Mouse (Mus musculus) thymus, adult 2 months (tissue): ENCODE results near the gene Tbc1d30. TPM values are rescaled to one million over a fixed set of nuclear protein-coding genes. Genes with fewer than 3 reads are reported as not detected.
A peak's percentile ranks its signal among the peaks of the same experiment; 100 is the strongest.

Experiments used
- DNase-seq: peaks from one replicate; pipeline ENCODE4 v3.0.0; 2021
- H3K27ac ChIP-seq: fragments of 200-500 bp; 2 replicates; pipeline ENCODE4 v1.5.1; 2012; ENCODE audit warnings: low read length, control low read depth; ENCODE audit not compliant: control insufficient read depth, insufficient read depth
- H3K27me3 ChIP-seq: fragments of 200-500 bp; 2 replicates; pipeline ENCODE4 v1.6.1; 2012; ENCODE audit warnings: mild to moderate bottlenecking, low read length, moderate library complexity, mixed read lengths; ENCODE audit not compliant: control insufficient read depth, insufficient read depth
- H3K36me3 ChIP-seq: fragments of 200-500 bp; 2 replicates; pipeline ENCODE4 v1.6.1; 2012; ENCODE audit warnings: mild to moderate bottlenecking, low read length, moderate library complexity; ENCODE audit not compliant: control insufficient read depth, insufficient read depth
- H3K4me1 ChIP-seq: fragments of 200-500 bp; replicated peaks from 2 replicates; pipeline ENCODE4 v1.6.1; 2012; ENCODE audit warnings: low read length; ENCODE audit not compliant: control insufficient read depth, insufficient read depth
- H3K4me3 ChIP-seq: fragments of 200-500 bp; 2 replicates; pipeline ENCODE4 v1.5.1; 2012; ENCODE audit warnings: mild to moderate bottlenecking, low read length, control low read depth, moderate library complexity; ENCODE audit not compliant: control insufficient read depth, insufficient read depth
- CTCF ChIP-seq: fragments of 200-500 bp; IDR thresholded peaks from 2 replicates; pipeline ENCODE4 v1.5.1; 2012; ENCODE audit warnings: mild to moderate bottlenecking, control low read depth, low read length, moderate library complexity, borderline replicate concordance; ENCODE audit not compliant: control insufficient read depth, poor library complexity, insufficient read depth; ENCODE audit errors: extremely low read depth
- POLR2A ChIP-seq: fragments of 200-500 bp; IDR thresholded peaks from 2 replicates; pipeline ENCODE4 v1.6.1; 2012; ENCODE audit warnings: mild to moderate bottlenecking, low read length, control low read depth, moderate library complexity; ENCODE audit not compliant: control insufficient read depth, poor library complexity, insufficient read depth; ENCODE audit errors: extremely low read depth
- WGBS: fragments of 180-500 bp; shearing (Covaris S2); methylation state at CpG from one replicate; pipeline ENCODE4 v1.1.7; 2018; 5-methylcytosine and 5-hydroxymethylcytosine counted together
- polyA plus RNA-seq: library from polyadenylated mRNA; depleted of rRNA; stranded (reverse); fragments of >200 nt; gene quantifications from 2 replicates; pipeline ENCODE4 v1.2.3, GENCODE M21; 2012

Tbc1d30 gene
- polyA plus RNA-seq, 1 experiment: 0.51 TPM

DNA sequence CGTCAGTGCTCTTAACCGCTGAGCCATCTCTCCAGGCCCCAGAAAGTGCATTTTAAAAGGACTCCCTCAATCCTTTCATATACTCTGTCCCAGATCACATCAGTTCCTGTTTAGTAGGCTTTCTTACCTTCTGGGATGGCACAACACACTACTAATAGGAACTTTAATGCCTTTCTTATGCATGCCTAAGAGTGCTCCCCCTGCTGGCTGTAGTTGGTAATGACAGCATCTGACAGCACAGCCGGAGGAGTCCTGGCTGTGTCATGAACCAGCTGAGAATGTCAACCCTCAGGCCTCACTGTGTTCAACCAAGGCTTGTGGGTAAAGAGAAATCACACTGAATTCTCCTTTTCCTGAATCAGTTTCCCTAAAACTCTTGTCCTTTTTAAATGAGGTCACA, 16.5 kb downstream of the Tbc1d30 start:
- Histone ChIP-seq H3K4me1 (no peaks in the 10 kb centered on the region), H3K4me3 (no peak overlapping the region), H3K36me3 (no peaks in the 10 kb centered on the region), H3K27ac (no peak overlapping the region), H3K27me3 (no peaks in the 10 kb centered on the region)
- WGBS: 69% methylated on average over 3 of the region's 3 CpGs
- DNase-seq: peak; percentile 74
- TF ChIP-seq CTCF (peak; percentile 28; the same call in 1 of the 2 replicates), POLR2A (no peak)

DNA sequence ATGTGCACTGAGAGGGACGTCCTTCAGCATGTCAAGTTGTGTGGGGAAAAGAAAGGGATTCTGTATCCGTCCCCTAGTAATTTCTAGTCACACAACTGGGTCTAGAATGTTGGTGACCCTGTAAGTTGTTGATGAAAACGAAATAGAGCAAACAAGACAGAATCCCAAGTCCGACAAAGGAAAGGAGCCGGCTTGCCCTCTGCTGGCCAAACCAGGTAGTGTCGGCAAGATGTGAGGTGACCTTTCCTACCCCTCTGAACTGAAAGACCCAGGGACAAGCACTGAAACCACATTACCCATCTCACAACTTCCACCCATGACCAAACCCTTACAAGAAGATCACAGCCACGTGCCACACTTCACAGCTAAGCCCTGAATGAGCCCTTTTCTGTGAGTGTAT, 20.1 kb downstream of the Tbc1d30 start:
- TF ChIP-seq CTCF (peak; percentile 69; the same call in 1 of the 2 replicates), POLR2A (no peak)
- DNase-seq: peak; percentile 72

DNA sequence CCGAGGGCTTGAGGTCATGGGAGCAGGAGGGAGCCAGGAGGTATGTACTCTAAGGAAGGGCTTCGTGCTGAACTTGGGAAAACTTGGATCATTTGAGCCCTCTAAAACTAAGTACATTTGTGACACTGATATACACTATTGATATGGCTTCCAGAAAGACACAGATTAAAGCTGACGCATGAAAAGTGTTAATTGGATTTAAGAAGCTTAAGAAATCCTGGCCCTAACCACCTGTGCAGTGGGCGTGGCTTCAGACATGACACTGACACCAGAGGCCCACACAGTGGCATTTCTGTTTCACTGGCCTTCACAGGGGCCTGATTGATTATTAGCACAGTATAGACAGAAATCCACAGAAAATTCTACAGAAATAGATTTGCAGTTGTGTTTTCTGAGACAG, 21.5 kb downstream of the Tbc1d30 start:
- no peak for TF ChIP-seq POLR2A
- no peak for TF ChIP-seq CTCF
- Histone ChIP-seq H3K27me3 (no peaks in the 10 kb centered on the region), H3K36me3 (no peaks in the 10 kb centered on the region), H3K4me3 (no peak overlapping the region), H3K27ac (no peak overlapping the region), H3K4me1 (no peaks in the 10 kb centered on the region)
- 93% methylated on average over 4 of the region's 4 CpGs for WGBS
- no peak for DNase-seq

More for the DNA sequence above, 20.1 kb downstream of the Tbc1d30 start:
- 15% methylated on average over 7 of the region's 7 CpGs for WGBS
- Histone ChIP-seq H3K27ac (no peak overlapping the region), H3K4me3 (no peak overlapping the region), H3K36me3 (no peaks in the 10 kb centered on the region), H3K27me3 (no peaks in the 10 kb centered on the region), H3K4me1 (no peaks in the 10 kb centered on the region)

DNA sequence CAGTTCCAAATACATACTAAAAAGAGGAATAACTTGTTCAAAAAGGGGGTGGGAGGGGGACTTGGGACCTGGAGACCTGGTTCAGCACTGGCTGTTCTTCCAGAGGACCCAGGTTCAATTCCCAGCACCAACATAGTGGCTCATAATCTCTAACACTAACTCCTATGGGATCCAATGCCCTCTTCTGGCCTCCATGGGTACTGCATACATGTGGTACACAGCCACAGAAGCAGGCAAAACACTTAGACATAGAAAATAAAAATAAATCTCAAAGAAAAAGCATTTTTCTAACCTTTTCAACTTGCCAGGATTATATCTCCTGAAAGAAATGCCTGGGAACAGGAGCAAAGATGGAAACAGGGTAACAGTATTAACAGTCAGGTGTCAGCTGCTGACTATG, 24.9 kb downstream of the Tbc1d30 start:
- DNase-seq: no peak
- TF ChIP-seq CTCF (no peak), POLR2A (no peak)

DNA sequence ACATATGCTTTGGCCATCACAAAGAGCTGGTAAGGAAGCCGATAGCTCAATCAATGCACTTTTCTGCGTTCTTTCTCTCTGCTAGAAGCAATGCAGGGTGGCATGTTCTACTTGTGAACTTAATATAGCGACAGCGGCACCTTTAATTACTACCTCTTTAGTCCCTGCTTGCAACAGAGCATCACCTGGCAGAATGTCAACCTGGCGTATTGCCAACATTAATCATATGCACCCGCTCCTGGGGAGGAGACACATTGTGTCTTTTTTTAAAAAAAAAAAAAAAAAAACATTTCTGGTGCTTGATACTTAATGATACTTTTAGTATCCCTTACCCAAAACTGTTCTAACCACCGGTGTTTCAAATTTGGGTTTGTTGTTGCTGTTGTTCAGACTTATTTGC, 27.6 kb downstream of the Tbc1d30 start:
- H3K27me3 ChIP-seq: no peaks in the 10 kb centered on the region
- no peak overlapping the region for H3K27ac ChIP-seq
- no peak for DNase-seq
- no peak overlapping the region for H3K4me3 ChIP-seq
- TF ChIP-seq CTCF: no peak
- no peak for TF ChIP-seq POLR2A
- no peaks in the 10 kb centered on the region for H3K36me3 ChIP-seq
- WGBS: 92% methylated on average over 7 of the region's 7 CpGs
- H3K4me1 ChIP-seq: no peaks in the 10 kb centered on the region

More for the DNA sequence above, 24.9 kb downstream of the Tbc1d30 start:
- Histone ChIP-seq H3K27ac (no peak overlapping the region), H3K36me3 (no peaks in the 10 kb centered on the region), H3K27me3 (no peaks in the 10 kb centered on the region), H3K4me1 (no peaks in the 10 kb centered on the region), H3K4me3 (no peak overlapping the region)

DNA sequence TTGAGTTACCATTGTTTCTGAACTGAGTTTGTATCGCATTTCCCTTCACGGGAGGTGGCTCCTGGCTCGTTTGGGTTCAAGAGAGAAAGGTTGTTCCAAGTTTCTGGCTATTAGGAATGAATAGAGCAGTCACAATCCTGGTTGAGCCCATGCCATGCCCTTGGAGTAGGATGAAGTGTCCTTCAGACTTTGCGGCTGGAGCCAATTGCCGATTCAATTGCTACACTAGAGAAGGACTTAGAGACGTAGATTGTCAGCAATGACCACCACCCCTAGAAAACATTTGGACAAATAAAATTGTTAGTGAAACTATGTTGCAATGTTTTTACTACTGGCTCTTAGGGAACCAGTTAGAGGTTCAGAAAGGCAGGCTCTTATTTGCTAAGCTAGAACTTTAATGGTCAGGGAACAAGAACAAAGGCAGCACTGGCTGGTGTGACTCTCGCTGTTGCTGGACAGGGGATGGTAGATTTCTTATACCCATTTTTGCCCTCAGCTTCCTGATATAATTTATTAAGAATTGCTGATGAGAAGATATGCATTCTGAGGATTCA, 32.6 kb downstream of the Tbc1d30 start:
- TF ChIP-seq CTCF: no peak
- TF ChIP-seq POLR2A: no peak
- no peak for DNase-seq
- Histone ChIP-seq H3K4me1 (peaks cover 5% of the 10 kb centered on the region; the same call in 1 of the 2 replicates), H3K36me3 (no peaks in the 10 kb centered on the region), H3K4me3 (no peak overlapping the region), H3K27me3 (no peaks in the 10 kb centered on the region), H3K27ac (no peak overlapping the region)
- 92% methylated on average over 7 of the region's 7 CpGs for WGBS

DNA sequence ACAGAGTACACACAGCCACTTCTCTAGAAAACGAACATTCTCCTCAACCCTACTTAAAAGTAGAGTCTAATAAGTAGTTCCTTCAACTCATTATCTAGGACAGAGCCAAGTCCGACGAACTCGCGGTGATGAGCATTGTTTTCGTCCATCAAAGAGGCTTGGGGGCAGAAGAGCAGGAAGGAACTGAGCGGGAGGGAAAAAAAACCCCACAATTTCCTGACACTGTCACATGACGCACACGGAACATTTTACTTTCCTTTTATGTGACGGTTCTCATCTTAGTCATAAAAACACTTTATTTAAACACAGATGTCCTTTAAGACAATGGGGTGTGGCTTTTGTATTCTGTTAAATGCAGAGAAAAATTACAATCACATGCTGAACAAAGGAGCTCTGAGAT, 34.7 kb downstream of the Tbc1d30 start:
- Histone ChIP-seq H3K27ac (no peak overlapping the region), H3K36me3 (no peaks in the 10 kb centered on the region), H3K4me1 (peaks cover 5% of the 10 kb centered on the region; the same call in 1 of the 2 replicates), H3K4me3 (no peak overlapping the region), H3K27me3 (peaks cover 2% of the 10 kb centered on the region; the same call in 1 of the 2 replicates)
- WGBS: 59% methylated on average over 10 of the region's 10 CpGs
- TF ChIP-seq POLR2A (no peak), CTCF (no peak)
- no peak for DNase-seq
